In the genomic region with DNA sequence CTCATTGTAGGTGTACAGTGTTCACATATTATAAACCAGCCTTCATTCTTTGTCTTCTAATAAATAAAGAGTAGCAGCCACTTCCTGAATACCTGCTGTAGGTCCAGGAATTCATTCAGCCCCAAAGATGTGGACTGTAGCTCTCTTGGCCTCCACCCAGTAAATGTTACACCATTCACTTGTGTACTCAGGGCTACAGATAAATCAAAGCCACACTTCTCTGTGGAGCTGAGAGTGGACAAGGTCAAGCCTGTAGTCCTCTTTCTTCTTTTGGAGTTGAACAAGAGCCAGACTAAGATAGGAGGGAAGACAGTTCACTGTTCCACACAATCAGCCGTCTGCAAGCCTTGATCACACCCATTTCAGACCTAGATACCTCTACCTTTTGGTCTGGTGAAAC, we compare ENCODE assay signal across 21 mouse cellular contexts. TPM values are rescaled to one million over a fixed set of nuclear protein-coding genes. Genes with fewer than 3 reads are reported as not detected.
DNase-seq lines count a peak whose midpoint lies in the region; ATAC-seq and TF ChIP-seq lines count a peak whose summit lies in the region.
"Had no signal": no experiment of that assay in that cellular context is flagged by ENCODE, and none has a peak within 500 bp of the region (broad histone marks: within the 10 kb centered on the region; RNA-seq: fewer than 3 reads in every experiment).

No protein-coding gene starts in this region.

- H3K4me1 ChIP-seq in liver, adult 2 months (ENCODE audit: control insufficient read depth, insufficient read depth, low read length): peaks cover 28% of the 10 kb centered on the region
- H3K4me1 ChIP-seq in midbrain, embryonic 15.5 days: no peaks in the 10 kb centered on the region
- H3K4me1 ChIP-seq: liver, embryonic 15.5 days had no signal

- H3K4me3 ChIP-seq in liver, adult 2 months (ENCODE audit: insufficient read depth, low read depth, low read length): no peak overlapping the region
- H3K4me3 ChIP-seq in midbrain, embryonic 15.5 days: no peak overlapping the region
- H3K4me3 ChIP-seq: forebrain, embryonic 12.5 days; heart, adult 2 months; heart, embryonic 15.5 days; hindbrain, embryonic 15.5 days; limb, embryonic 12.5 days; liver, embryonic 15.5 days; midbrain, embryonic 12.5 days had no signal

- peak; percentile 33 to 86 for DNase-seq in adrenal gland, adult (ENCODE audit: inconsistent age in 2 of 2, low spot score in 1 of 2)
- no peak for DNase-seq in adrenal gland, postnatal 25 days
- peak; percentile 96 for DNase-seq in liver, adult 2 months (ENCODE audit: extremely low read depth, low read depth, low spot score)
- DNase-seq in liver: no peak
- DNase-seq in ovary, adult 18-20 months (ENCODE audit: low spot score): peak; percentile 13
- no peak for DNase-seq in ovary, postnatal 36 days (ENCODE audit: low spot score)
- DNase-seq in yolk sac, embryonic 10.5 days (ENCODE audit: low spot score): no peak
- DNase-seq: cerebellum, adult 11 months; cerebellum, adult 9-11 months; gastrocnemius, postnatal 36 days; heart, adult 2 months; kidney, adult 2 months; right cerebral cortex, postnatal 14 days had no signal

- H3K9me3 ChIP-seq in midbrain, embryonic 15.5 days: no peaks in the 10 kb centered on the region
- H3K9me3 ChIP-seq: forebrain, embryonic 12.5 days; heart, embryonic 15.5 days; hindbrain, embryonic 15.5 days; limb, embryonic 12.5 days; liver, embryonic 15.5 days; midbrain, embryonic 12.5 days had no signal

- no peak for ATAC-seq in midbrain, embryonic 15.5 days (replicated peaks)

- TF ChIP-seq POLR2A in liver, adult 2 months (IDR thresholded peaks at IDR 0.05; ENCODE audit: extremely low read depth, insufficient read depth, low read length): no peak

- WGBS in liver, adult 2 months: 20% methylated on average over 1 of the region's 1 CpGs
- 84% methylated on average over 1 of the region's 1 CpGs for WGBS in midbrain, embryonic 15.5 days

- H3K27me3 ChIP-seq in liver, adult 2 months (ENCODE audit: control insufficient read depth, insufficient read depth, low read length): no peaks in the 10 kb centered on the region
- no peaks in the 10 kb centered on the region for H3K27me3 ChIP-seq in midbrain, embryonic 15.5 days (replicated peaks)
- H3K27me3 ChIP-seq: forebrain, embryonic 12.5 days; heart, embryonic 15.5 days; hindbrain, embryonic 15.5 days; limb, embryonic 12.5 days; liver, embryonic 15.5 days; midbrain, embryonic 12.5 days had no signal

- no peaks in the 10 kb centered on the region for H3K79me2 ChIP-seq in liver, adult 2 months (ENCODE audit: control insufficient read depth, insufficient read depth, low read length)

- no peak overlapping the region for H3K9ac ChIP-seq in liver, adult 2 months (ENCODE audit: low read depth, low read length)
- H3K9ac ChIP-seq in midbrain, embryonic 15.5 days: no peak overlapping the region
- H3K9ac ChIP-seq: forebrain, embryonic 12.5 days; heart, embryonic 15.5 days; hindbrain, embryonic 15.5 days; limb, embryonic 12.5 days; liver, embryonic 15.5 days; midbrain, embryonic 12.5 days had no signal

- H3K27ac ChIP-seq in liver, adult 2 months (replicated peaks; ENCODE audit: insufficient read depth, low read depth, low read length): no peak overlapping the region
- no peak overlapping the region for H3K27ac ChIP-seq in midbrain, embryonic 15.5 days
- H3K27ac ChIP-seq: forebrain, embryonic 12.5 days; heart, adult 2 months; heart, embryonic 15.5 days; hindbrain, embryonic 15.5 days; kidney, postnatal 0 days; limb, embryonic 12.5 days; liver, embryonic 15.5 days; midbrain, embryonic 12.5 days had no signal

- no peak overlapping the region for H3K4me2 ChIP-seq in midbrain, embryonic 15.5 days
- H3K4me2 ChIP-seq: forebrain, embryonic 12.5 days; heart, embryonic 15.5 days; hindbrain, embryonic 15.5 days; limb, embryonic 12.5 days; liver, embryonic 15.5 days; midbrain, embryonic 12.5 days had no signal

- no peak for TF ChIP-seq CTCF in liver, adult 2 months (IDR thresholded peaks at IDR 0.05; ENCODE audit: low read depth, low read length)

- no peaks in the 10 kb centered on the region for H3K36me3 ChIP-seq in liver, adult 2 months (ENCODE audit: control insufficient read depth, insufficient read depth, low read length)
- no peaks in the 10 kb centered on the region for H3K36me3 ChIP-seq in midbrain, embryonic 15.5 days (replicated peaks)
- H3K36me3 ChIP-seq: forebrain, embryonic 12.5 days; heart, embryonic 15.5 days; hindbrain, embryonic 15.5 days; limb, embryonic 12.5 days; liver, embryonic 15.5 days; midbrain, embryonic 12.5 days had no signal

RNA-seq across cellular contexts. Expression of gene Arrdc4, which starts 36.1 kb away (rescaled TPM):
- total RNA-seq in adrenal gland, postnatal 25 days (2021): 14.6 and 18.5 TPM in 2 replicates
- 11.1 and 11.2 TPM in 2 replicates for total RNA-seq in liver, adult 2 months (2014; rRNA removed)
- polyA plus RNA-seq in liver, adult 2 months (2012; rRNA removed): 4.4 and 6.4 TPM in 2 replicates
- polyA plus RNA-seq in midbrain, embryonic 15.5 days (2015; fragmentation: Nextera tagmentation; extraction: Ambion mirVana): 22.7 and 23.4 TPM in 2 replicates

Comparison
In these comparisons a context has a peak if more than half of its experiments do, and no peak if none do; other contexts are left out.
1. DNase-seq: peak in adrenal gland, adult (2 of 2), liver, adult 2 months (single experiment) and ovary, adult 18-20 months (single experiment); none in adrenal gland, postnatal 25 days (single experiment), liver (single experiment), ovary, postnatal 36 days (single experiment) and yolk sac, embryonic 10.5 days (single experiment).